Mouse (Mus musculus): ENCODE results near the gene Plch2. TPM values are rescaled to one million over a fixed set of nuclear protein-coding genes. Genes with fewer than 3 reads are reported as not detected.

Plch2 gene
- polyA plus RNA-seq, 1 experiment, result 0.06 TPM

GRCm38 (mm10) chr4:154996572-154997154 lies 59.9 kb downstream of the Plch2 start:
- no peak for TF ChIP-seq POLR2AphosphoS2 (IDR thresholded peaks at IDR 0.05; ENCODE audit: insufficient read length, low read depth)
- no peak for TF ChIP-seq TCF3 (IDR thresholded peaks at IDR 0.05; ENCODE audit: insufficient read length, low read depth)
- TF ChIP-seq POLR2A (IDR thresholded peaks at IDR 0.05; ENCODE audit: insufficient read length, low read depth), result no peak
- no peak for TF ChIP-seq USF1 (IDR thresholded peaks at IDR 0.05; ENCODE audit: low read depth)
- no peak for TF ChIP-seq REST (IDR thresholded peaks at IDR 0.05; ENCODE audit: insufficient read depth, insufficient read length)
- Histone ChIP-seq H3ac (ENCODE audit: control insufficient read depth, insufficient read length) (no peak overlapping the region), H3K36me3 (ENCODE audit: control insufficient read depth, insufficient read depth) (no peaks in the 10 kb centered on the region), H3K79me2 (ENCODE audit: control insufficient read depth, insufficient read depth) (no peaks in the 10 kb centered on the region), H3K27me3 (ENCODE audit: control insufficient read depth, insufficient read depth, insufficient read length) (peaks cover 86% of the 10 kb centered on the region), H3K4me2 (ENCODE audit: low read depth) (no peak overlapping the region), H3K4me3 (no peak overlapping the region)

GRCm38 (mm10) chr4:154994876-154995275 lies 61.7 kb downstream of the Plch2 start:
- TF ChIP-seq USF1 (IDR thresholded peaks at IDR 0.05; ENCODE audit: low read depth) (no peak), E2F4 (IDR thresholded peaks at IDR 0.05; ENCODE audit: insufficient read depth) (no peak), TCF12 (IDR thresholded peaks at IDR 0.05; ENCODE audit: insufficient read depth, poor library complexity, severe bottlenecking) (no peak), POLR2A (IDR thresholded peaks at IDR 0.05; ENCODE audit: insufficient read length, low read depth) (no peak), REST (IDR thresholded peaks at IDR 0.05; ENCODE audit: insufficient read depth, insufficient read length) (no peak), POLR2AphosphoS2 (IDR thresholded peaks at IDR 0.05; ENCODE audit: insufficient read length, low read depth) (no peak), TCF3 (IDR thresholded peaks at IDR 0.05; ENCODE audit: insufficient read length, low read depth) (no peak), CEBPB (IDR thresholded peaks at IDR 0.05; ENCODE audit: insufficient read depth, poor library complexity, severe bottlenecking) (no peak), MAX (IDR thresholded peaks at IDR 0.05; ENCODE audit: low read depth) (no peak), MYOD1 (IDR thresholded peaks at IDR 0.05; ENCODE audit: control insufficient read depth in 1 of 3, insufficient read length in 2 of 3, low read depth in 2 of 3) (no peak), SRF (IDR thresholded peaks at IDR 0.05; ENCODE audit: control insufficient read depth, insufficient read length, low read depth) (no peak), MYOG (IDR thresholded peaks at IDR 0.05; ENCODE audit: control insufficient read depth in 1 of 3, insufficient read depth in 1 of 3, insufficient read length in 2 of 3, low read depth in 2 of 3) (no peak)
- no peak overlapping the region for H3K4me3 ChIP-seq
- H3K4me2 ChIP-seq (ENCODE audit: low read depth), result no peak overlapping the region
- no peaks in the 10 kb centered on the region for H3K79me2 ChIP-seq (ENCODE audit: control insufficient read depth, insufficient read depth)
- peaks cover 85% of the 10 kb centered on the region for H3K27me3 ChIP-seq (ENCODE audit: control insufficient read depth, insufficient read depth, insufficient read length)
- H3ac ChIP-seq (ENCODE audit: control insufficient read depth, insufficient read length), result no peak overlapping the region
- H3K36me3 ChIP-seq (ENCODE audit: control insufficient read depth, insufficient read depth), result no peaks in the 10 kb centered on the region

- no peaks in the 10 kb centered on the region for H3K36me3 ChIP-seq (ENCODE audit: control insufficient read depth, insufficient read depth)
- no peak overlapping the region for H3ac ChIP-seq (ENCODE audit: control insufficient read depth, insufficient read length)
- peaks cover 58% of the 10 kb centered on the region for H3K27me3 ChIP-seq (ENCODE audit: control insufficient read depth, insufficient read depth, insufficient read length)
- no peaks in the 10 kb centered on the region for H3K79me2 ChIP-seq (ENCODE audit: control insufficient read depth, insufficient read depth)
- TF ChIP-seq REST (IDR thresholded peaks at IDR 0.05; ENCODE audit: insufficient read depth, insufficient read length) (no peak), E2F4 (IDR thresholded peaks at IDR 0.05; ENCODE audit: insufficient read depth) (no peak), MAX (IDR thresholded peaks at IDR 0.05; ENCODE audit: low read depth) (no peak), MYOG (IDR thresholded peaks at IDR 0.05; ENCODE audit: control insufficient read depth in 1 of 3, insufficient read depth in 1 of 3, insufficient read length in 2 of 3, low read depth in 2 of 3) (no peak), TCF3 (IDR thresholded peaks at IDR 0.05; ENCODE audit: insufficient read length, low read depth) (no peak), TCF12 (IDR thresholded peaks at IDR 0.05; ENCODE audit: insufficient read depth, poor library complexity, severe bottlenecking) (no peak), CEBPB (IDR thresholded peaks at IDR 0.05; ENCODE audit: insufficient read depth, poor library complexity, severe bottlenecking) (no peak), MYOD1 (IDR thresholded peaks at IDR 0.05; ENCODE audit: control insufficient read depth in 1 of 3, insufficient read length in 2 of 3, low read depth in 2 of 3) (no peak), POLR2A (IDR thresholded peaks at IDR 0.05; ENCODE audit: insufficient read length, low read depth) (no peak), USF1 (IDR thresholded peaks at IDR 0.05; ENCODE audit: low read depth) (no peak), POLR2AphosphoS2 (IDR thresholded peaks at IDR 0.05; ENCODE audit: insufficient read length, low read depth) (no peak)
- H3K4me3 ChIP-seq, result no peak overlapping the region
- H3K4me2 ChIP-seq (ENCODE audit: low read depth), result no peak overlapping the region
Observed at GRCm38 (mm10) chr4:154986750-154987149, 69.8 kb downstream of the Plch2 start.

- H3K4me3 ChIP-seq, result no peak overlapping the region
- H3K79me2 ChIP-seq (ENCODE audit: control insufficient read depth, insufficient read depth), result no peaks in the 10 kb centered on the region
- H3K27me3 ChIP-seq (ENCODE audit: control insufficient read depth, insufficient read depth, insufficient read length), result peaks cover 54% of the 10 kb centered on the region
- H3K36me3 ChIP-seq (ENCODE audit: control insufficient read depth, insufficient read depth), result no peaks in the 10 kb centered on the region
- H3ac ChIP-seq (ENCODE audit: control insufficient read depth, insufficient read length), result no peak overlapping the region
- TF ChIP-seq TCF3 (IDR thresholded peaks at IDR 0.05; ENCODE audit: insufficient read length, low read depth) (no peak), MYOD1 (IDR thresholded peaks at IDR 0.05; ENCODE audit: control insufficient read depth in 1 of 3, insufficient read length in 2 of 3, low read depth in 2 of 3) (no peak), CEBPB (IDR thresholded peaks at IDR 0.05; ENCODE audit: insufficient read depth, poor library complexity, severe bottlenecking) (no peak), MYOG (IDR thresholded peaks at IDR 0.05; ENCODE audit: control insufficient read depth in 1 of 3, insufficient read depth in 1 of 3, insufficient read length in 2 of 3, low read depth in 2 of 3) (no peak), REST (IDR thresholded peaks at IDR 0.05; ENCODE audit: insufficient read depth, insufficient read length) (no peak), TCF12 (IDR thresholded peaks at IDR 0.05; ENCODE audit: insufficient read depth, poor library complexity, severe bottlenecking) (no peak), SRF (IDR thresholded peaks at IDR 0.05; ENCODE audit: control insufficient read depth, insufficient read length, low read depth) (no peak), MAX (IDR thresholded peaks at IDR 0.05; ENCODE audit: low read depth) (no peak), E2F4 (IDR thresholded peaks at IDR 0.05; ENCODE audit: insufficient read depth) (no peak), POLR2A (IDR thresholded peaks at IDR 0.05; ENCODE audit: insufficient read length, low read depth) (no peak), USF1 (IDR thresholded peaks at IDR 0.05; ENCODE audit: low read depth) (no peak), POLR2AphosphoS2 (IDR thresholded peaks at IDR 0.05; ENCODE audit: insufficient read length, low read depth) (no peak)
- H3K4me2 ChIP-seq (ENCODE audit: low read depth), result no peak overlapping the region
Observed at GRCm38 (mm10) chr4:154986096-154986495, 70.5 kb downstream of the Plch2 start.
